Mouse (Mus musculus): ENCODE data around the gene Anks3.

Anks3 gene

DNA sequence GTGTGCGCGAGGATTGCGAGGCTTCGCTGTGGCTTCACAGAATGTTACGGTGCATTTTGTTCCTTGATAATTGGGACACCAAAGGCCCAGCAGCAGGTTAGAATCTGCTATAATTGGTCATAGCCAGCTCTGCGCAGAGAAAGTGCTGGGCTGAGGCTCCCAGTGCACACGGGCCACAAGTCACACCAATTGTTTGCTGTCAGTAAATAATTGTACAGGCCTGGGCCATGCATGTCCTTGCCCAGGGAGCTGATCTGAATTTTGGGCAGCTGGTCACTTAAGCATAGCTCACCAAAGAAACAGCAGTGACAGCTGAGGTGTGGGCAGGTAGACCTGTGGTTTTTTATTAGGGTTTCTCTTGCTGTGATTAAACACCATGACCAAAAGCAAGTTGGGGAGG lies 36.0 kb downstream of the Anks3 start:
- DNase-seq (ENCODE audit: low read depth, low spot score) = no peak

DNA sequence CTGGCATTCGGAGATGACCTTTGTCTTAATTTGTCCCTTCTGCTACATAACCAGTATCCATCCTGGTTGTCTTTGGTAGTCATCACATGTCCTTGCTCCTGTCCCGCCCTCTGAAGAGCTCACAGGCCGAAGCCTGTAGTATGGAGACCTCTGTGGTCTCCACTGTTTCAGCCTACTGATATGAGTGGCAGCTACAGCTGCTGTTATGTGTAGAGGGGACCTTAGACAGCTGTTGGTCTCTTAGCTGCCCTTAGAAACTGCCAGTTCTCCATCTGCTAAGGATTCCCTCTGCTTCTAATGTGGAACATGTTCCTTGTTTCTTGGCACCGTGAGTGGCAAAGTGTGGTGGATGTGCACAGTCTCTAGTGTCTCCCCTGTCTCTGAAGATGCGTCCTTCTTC lies 40.0 kb downstream of the Anks3 start:
- DNase-seq (ENCODE audit: low read depth, low spot score) = no peak

DNA sequence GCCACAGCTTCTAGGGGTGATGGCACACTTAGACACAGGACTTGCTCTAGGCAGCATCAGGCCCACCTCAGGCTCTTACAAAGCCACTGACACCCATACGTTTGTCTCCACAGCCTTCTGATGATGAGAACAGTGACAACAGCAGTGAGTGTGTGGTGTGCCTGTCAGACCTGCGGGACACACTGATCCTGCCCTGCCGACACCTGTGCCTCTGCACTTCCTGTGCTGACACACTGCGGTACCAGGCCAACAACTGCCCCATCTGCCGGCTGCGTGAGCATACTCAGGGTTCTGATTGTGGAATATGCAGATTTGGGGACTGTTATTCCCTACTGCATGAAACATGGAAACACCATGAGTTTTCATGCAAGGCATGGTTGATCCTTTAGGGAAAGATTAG lies 41.5 kb downstream of the Anks3 start:
- DNase-seq (ENCODE audit: low read depth, low spot score) = peak; percentile 17

DNA sequence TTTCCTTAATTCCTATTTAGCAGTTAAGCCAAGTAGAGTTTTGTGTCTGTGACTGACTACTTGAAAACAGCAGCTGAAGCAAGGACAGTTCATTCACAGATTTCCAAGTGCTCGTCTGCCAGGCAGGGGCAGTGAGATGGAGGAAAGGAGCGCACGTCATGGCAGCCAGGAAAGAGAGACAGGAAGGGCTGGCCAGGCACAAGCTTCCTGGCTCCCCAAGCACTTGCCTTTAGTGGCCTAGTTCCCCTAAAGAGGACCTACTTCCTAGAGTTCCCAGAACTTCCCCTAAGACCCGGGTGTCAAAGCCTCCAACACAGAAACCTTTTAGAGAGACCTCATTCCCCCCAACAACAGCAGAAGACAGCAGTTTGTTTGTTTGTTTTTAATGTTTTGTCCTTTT lies 43.4 kb downstream of the Anks3 start:
- DNase-seq (ENCODE audit: low read depth, low spot score) = no peak

DNA sequence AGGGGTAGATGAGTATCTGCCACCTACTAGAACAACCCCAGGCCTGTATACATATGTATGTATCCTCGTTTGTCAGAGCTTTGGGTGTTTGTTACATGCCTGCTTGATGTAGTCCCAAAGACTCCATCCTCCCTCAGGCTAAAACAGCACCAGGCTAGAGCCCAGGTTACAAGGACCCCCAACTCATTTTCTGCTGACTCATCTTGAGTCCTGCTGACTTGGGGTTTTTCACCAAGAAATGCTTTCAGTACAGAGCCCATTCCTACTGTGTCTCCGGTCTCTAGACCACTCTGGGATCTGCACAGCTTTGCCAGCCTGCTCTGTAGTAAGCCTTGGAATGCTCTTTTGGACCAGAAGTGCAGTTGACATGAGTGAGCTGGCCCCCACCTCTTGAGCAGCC lies 47.4 kb downstream of the Anks3 start:
- DNase-seq (ENCODE audit: low read depth, low spot score) = no peak

DNA sequence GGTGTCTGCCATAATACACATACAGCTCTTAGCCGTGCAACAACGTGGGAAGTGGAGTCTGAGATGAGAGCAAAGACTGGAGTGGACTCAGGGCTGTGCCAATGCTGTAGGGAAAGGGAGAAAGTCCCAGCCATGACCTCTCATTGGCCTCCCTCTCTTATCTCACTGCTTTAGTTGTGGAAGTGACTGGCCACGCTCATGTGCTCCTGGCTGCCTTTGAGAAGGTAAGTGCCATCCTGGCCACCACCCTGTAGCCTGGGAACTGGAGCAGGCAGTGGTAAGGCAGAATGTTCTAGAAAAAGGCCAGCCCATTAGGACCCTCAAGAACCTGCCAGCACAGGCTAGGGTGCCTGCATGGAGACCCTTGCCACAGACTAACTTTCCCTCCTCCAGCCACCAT lies 48.1 kb downstream of the Anks3 start:
- DNase-seq (ENCODE audit: low read depth, low spot score) = no peak

DNA sequence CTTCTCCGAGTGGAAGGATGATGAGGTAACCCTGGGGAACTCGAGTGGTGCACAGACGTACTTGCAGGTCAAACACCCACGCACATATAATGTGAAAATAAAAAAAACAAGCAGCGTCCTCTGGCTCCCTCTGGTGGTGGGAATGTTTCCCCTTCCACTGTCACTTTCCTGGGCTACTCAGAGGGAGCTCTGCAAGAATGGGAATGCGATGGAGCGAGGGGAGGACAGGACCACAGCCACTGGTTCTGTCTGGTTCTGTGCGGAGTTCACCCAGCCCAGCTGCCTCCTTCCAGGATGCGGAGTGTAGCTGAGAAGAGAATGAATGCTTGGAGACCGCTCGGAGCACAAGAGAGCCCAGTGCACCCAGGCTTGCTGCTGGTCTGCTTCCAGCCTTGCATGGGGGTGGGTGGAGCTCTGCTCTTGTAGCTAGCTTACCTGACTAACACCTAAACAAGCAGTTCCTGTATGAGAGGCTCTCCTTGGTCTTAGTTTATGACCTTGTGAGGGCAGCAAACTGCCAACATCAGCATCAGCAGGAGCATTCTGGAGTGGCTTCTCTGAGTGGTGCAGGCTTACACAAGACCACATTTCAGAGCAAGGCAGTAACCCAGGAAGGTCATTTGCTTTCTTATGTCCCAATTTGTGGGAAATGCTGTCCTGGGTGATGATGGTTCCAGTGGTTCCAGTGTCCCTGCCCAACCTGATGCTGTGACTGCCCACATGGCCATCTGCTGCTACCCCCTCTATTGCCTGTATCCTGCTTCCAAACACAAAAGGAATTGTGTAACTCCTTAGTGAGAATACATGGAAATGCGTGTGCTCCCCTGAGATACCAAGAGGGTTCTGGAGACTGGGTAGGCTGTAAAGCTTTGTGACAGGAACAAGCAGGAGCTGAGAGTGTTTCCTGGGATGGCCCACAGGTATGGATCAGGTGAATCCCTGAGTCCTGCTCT lies 49.9 kb downstream of the Anks3 start:
- DNase-seq (ENCODE audit: low read depth, low spot score) = peak; percentile 88

DNA sequence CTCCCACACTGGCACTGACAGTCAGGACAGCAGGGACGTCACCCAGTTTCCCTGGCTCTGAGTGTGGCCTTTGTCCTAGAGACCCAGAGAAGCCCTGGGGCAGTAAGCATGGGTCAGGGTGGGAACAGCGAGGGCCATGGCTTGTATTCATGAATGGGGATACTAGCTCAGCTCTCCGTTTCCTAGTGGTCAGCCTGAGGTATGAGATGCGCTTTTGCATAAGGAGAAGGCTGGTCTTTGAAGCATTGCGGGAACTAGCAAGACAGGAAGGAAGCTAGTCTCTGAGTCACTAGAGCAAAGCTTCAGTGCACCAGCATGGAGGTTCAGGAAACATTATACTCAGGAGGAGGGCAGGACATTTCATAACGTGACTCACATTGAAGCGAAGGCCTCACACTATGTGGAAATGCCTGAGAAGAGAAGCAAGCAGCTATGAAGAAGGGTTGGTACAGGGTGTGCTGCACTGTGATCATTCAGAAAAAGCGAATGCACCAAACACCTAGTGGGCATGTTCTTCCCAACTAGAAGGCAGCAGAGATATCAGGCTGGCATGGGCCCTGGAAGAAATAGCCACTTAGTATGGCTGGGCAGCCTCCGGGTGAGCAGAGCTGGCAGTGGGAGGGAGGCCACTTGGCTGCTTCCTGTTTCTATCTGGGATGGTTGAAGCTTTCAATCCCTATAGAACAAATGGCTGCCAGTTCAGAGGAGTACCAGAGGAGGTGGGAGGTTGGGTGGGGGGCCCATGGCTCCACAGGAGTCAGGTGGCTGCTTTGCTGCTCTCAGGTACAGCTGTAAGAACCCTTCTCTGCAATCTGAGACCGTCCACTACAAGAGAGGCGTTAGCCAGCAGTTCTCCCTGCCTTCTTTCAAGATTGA lies 50.9 kb downstream of the Anks3 start:
- DNase-seq (ENCODE audit: low read depth, low spot score) = peak; percentile 40

DNA sequence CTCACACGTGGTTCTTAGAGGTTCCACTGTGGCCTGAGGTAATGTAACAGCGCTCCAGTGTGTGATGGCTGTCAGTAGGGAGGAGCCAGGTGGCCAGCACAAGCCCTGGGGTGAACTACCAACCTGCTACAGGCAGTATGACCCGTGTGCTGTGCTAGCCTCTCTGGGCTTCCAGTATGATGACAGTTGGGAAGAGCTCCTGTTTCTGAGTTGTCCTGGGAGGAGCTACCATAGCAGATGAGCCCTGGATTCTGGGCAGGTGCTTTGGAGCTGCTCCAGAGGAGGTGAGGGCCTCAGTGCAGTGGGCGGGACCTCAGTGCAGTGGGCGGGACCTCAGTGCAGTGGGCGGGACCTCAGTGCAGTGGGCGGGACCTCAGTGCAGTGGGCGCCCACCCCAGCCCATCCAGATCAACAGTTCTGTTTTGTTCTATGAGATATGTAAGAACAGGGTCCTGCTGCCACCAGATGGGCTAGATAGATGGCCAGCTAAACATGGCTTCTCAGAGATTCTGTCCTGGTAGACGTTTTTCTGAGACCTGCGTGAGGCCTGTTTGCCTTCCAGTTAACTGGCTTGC lies 51.8 kb downstream of the Anks3 start:
- DNase-seq (ENCODE audit: low read depth, low spot score) = peak; percentile 7

DNA sequence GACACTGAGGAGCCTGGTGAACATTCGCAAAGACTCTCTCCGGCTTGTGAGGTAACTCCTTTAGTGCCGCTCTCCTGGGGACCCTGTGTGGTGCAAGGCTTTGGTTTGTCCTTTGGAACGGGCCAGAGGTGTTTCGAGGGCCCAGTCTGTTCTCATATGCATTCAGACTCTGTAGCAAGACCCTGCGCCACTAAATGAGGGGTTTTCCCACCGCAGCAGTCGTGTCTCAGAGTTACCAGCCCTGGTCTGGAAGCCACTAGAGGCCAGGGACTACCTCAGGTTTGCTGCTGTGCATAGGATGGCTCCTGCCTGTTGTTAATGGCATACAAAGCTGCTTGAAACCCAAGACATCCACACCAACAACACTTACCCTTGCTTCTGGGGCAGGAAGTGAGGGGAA lies 53.2 kb downstream of the Anks3 start:
- no peak for DNase-seq (ENCODE audit: low read depth, low spot score)

DNA sequence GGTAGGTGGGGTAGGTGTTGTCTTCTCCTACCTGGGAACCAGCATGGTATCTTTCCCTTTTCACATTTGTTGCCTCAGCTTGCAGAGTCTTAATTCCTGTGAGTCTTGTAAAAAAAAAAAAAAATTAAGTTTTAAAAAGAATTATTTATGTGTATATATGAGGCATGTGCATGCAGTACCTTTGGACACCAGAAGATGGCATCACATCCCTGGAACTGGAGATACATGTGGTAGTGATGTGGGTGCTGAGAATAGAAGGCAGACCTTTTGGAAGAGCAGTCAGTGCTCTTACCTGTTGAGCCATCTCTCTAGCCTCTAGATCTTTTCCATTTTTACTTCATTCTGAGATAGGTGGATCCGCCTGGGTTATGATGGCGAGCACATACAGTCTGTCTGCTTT lies 54.3 kb downstream of the Anks3 start:
- peak; percentile 49 for DNase-seq (ENCODE audit: low read depth, low spot score)

DNA sequence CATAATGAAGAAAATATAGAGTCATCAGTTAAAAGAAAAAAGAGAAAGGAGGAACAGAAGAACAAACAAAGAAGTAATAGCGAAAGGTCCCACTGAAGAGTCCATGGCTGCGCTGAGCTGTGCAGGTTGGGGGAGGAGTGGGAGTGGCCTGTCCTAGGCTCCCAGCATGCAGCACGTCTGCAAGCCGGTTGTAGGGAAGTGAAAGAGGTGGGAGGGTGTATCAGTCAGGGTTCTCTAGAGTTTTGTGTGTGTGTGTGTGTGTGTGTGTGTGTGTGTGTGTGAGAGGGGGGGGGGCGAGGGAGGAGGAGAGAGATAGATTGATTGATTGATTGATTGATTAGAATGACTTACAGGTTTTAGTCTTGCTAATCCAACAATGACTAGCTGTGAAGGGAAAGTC lies 56.0 kb downstream of the Anks3 start:
- peak; percentile 65 for DNase-seq (ENCODE audit: low read depth, low spot score)

DNA sequence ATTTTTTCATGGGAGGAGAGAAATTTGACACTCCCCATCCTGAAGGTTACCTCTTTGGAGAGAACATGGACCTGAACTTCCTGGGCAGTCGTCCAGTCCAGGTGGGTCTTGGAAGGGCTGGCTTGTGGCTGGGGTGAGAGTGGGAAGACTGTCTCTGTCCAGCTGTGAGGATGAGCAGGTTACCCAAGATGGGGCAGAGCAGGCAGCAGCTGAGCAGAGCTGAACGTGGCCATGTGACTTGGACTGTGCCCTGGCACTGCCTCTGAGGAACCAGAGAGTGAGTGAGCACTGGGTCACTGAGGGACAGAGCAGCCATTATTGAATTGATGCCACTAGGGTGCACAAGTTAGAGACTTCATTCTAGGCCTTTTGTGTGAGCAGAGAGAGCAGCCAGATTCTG lies 56.6 kb downstream of the Anks3 start:
- DNase-seq (ENCODE audit: low read depth, low spot score) = no peak

DNA sequence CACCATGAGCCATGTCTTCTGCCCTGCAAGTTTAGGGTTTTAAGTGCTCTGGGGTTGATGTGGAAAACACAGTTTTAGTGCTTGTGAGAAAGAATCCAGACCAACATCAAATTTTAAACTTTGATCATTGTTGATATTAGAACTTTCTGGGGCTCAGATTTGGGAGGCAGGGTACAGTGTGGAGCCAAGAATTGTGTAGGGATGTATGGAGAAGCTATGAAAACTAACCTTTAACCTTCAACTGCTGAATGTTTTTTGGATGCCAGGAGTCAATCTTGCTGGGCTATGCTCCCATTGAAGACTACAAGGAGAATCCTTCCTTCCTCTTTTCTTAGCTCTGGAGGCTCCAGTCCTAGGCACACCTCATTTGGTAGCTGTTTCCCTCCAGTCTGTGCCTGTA lies 57.4 kb downstream of the Anks3 start:
- DNase-seq (ENCODE audit: low read depth, low spot score) = no peak

DNA sequence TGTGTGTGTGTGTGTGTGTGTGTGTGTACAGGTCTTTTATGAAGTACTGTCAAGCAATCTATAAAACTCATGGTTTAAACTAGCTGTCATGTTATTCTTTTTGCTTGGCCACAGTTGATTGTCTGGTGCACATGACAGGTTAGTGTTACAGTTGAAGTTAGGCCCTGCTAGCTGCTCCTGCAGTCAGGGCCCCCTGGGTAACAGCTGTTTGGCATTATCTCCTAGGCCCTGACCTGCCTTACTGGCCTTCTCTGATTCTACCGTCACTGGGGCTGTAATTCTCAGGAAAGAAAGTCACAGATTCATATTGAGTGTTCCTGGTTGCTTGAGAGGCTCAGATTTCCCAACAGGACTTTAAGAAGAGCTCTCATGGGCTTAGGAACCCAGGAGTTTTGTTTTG lies 58.4 kb downstream of the Anks3 start:
- DNase-seq (ENCODE audit: low read depth, low spot score) = no peak

DNA sequence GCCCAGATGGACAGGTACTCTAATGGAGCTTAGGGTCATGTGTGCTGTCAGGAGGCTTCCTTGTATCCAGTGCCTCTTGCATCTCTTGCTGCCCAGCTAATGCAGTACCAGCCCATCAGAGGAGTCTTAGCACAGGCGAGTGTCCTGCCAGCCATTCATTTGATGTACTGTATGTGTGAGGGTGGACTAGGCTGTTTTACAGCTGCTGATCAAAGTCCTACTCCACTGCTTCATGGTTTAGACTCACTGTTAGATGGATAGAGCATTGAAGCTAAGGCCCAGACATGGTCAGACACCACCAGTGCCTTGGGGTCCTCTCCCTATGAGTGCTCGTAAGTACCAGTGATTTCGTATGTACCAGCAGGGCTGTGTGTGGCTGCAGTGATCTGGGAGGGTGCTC lies 59.1 kb downstream of the Anks3 start:
- DNase-seq (ENCODE audit: low read depth, low spot score) = no peak

DNA sequence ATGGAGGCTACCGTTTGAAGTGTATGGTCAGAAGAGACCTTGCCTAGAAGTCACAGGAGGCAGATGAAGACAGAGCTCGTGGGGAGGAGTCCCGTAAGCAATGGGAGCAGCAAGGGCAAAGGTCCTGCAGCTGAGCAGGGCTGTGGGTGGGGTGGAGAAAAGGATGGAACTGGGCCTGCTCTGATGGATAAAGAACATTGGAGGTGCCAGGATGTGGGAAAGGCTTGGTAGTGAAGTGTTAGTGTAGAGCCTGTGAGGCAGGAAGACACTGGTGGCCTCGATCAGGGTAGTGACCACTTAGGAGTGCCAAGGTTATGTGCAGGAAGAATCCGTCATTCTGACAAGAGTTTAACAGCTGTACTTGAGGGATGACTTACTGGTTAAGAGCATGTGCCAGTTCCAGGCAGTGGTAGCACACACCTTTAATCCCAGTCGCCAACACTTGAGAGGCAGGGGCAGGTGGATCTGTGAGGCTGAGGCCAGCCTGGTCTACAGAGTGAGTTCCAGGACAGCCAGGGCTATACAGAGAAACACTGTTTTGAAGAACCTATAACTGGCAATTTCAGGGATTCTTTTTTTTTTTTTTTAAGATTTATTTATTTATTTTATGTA lies 60.4 kb downstream of the Anks3 start:
- no peak for DNase-seq (ENCODE audit: low read depth, low spot score)

DNA sequence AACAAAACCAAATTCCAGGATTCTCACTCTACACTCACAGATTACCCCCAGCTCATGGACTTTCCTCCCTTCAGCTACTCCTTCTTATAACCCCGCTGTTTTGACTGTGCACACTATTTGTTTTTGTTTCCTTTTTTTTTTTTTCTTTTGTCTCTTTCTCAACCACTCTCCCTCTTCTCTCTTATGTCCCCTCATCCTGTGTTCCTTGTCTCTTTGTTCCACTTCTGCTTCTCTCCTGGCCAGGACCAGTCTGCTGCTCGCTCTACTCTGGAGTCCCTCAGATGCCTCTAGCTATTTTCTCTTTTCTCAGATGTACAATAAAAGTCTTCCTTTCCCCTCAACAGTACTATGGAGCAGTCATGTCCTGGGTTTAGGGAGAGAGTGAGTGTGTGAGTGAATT lies 61.6 kb downstream of the Anks3 start:
- no peak for DNase-seq (ENCODE audit: low read depth, low spot score)

DNA sequence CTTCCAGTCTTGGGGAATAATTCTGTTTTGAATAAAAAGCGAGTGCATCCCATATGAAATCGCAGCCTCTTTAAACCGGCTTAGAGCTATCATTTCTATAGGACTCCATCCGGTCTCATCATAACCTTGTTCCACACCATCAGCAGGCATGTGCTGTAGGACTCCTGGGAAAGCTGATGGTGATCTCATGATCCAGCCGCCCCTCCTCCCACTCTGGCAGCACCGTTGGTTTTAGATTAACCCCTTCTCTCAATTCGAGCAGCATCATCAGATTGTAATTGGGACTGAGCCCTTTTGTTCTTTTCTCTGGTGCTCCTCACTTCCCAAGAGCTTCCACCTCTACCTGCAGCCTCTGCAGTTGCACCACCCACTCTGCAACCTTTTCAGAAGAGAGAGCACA lies 62.8 kb downstream of the Anks3 start:
- DNase-seq (ENCODE audit: low read depth, low spot score) = no peak

DNA sequence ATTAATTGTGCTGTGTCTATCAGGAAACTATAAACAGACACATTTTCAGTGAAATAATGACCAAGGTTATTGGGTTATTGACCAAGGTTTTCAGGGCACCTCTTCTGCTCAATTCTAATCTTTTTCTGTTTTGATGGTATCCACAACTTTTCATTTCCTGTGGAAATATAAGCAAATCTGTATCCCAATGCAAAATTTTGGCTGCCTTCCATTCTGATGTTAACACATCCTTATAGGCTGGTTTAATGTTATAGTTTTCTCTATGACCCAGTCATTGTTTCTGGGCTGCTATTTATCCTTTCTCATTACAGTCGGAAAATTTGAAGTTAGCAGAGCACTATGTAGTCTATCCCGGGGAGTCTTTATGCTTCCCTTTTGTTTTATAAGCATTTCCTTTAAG lies 64.3 kb downstream of the Anks3 start:
- no peak for DNase-seq (ENCODE audit: low read depth, low spot score)

DNA sequence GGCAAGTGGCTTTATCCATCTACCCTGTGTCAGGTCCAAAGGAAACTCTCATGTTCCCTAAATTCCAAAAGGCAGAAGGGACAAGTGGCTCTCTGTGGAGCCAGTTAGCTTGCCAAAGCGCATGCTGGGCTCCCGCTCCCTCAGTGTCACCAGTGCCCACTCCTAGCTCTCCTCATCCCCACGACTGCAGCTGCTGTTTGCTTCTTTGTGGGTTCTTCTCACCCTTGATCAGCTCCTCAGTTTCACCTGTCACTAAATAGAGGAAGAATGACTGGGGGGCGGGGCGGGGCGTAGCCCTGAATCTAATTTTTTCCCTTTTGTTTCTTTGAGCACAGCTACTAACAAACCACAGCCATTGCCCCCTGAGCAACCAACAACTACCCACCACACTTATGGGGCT lies 65.1 kb downstream of the Anks3 start:
- DNase-seq (ENCODE audit: low read depth, low spot score) = no peak

DNA sequence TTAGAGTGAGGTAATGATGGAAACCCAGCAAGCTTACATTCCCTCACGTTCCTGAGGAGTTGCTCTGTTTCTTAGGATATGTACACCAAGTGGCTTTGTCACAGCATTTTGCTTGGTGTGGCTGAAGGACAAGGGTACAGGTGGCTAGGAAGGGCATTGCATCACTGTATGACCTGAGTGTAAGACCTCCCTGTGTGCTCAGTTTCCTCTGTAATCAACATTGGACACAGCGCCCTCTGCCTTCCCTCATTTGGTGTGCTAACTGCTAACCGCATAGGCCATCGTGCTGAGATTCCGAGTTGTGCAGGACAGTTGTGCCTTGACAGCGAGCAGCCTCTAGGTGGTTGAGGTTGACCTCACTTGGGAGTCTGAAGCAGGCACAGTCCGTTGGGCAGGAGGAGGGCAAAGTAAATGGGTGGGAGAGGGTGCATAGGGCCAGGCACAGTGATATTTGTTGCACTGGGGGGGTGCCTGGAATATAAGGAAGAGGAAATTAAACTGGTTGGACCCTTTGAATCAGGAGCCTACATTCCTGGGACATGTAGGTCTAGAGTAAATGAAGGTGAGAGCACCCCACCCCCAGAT lies 66.8 kb downstream of the Anks3 start:
- no peak for DNase-seq (ENCODE audit: low read depth, low spot score)

All from CD4-positive, CD25-positive, alpha-beta regulatory T cell, adult 2 months (primary cell).